Mouse (Mus musculus) layer of hippocampus, adult 11-12 months (tissue): ENCODE results near the gene Rrbp1.

ENCODE experiments used
- DNase-seq: peaks from one replicate; pipeline ENCODE4 v3.0.0; 2022; ENCODE audit warnings: low spot score

Gene Rrbp1

GRCm38 (mm10) chr2:144011080-144011551, at the start of gene Rrbp1:
Gene Rrbp1, minus strand, starts transcription at chr2:144011263.
- peak; percentile 99 for DNase-seq

- DNase-seq: no peak
Observed at GRCm38 (mm10) chr2:144057735-144058134, 46.7 kb upstream of the Rrbp1 start.

GRCm38 (mm10) chr2:144052410-144053065, 41.5 kb upstream of the Rrbp1 start:
- peak; percentile 78 for DNase-seq

GRCm38 (mm10) chr2:144050861-144051260, 39.8 kb upstream of the Rrbp1 start:
- DNase-seq: no peak

- no peak for DNase-seq
Observed at GRCm38 (mm10) chr2:144050146-144050680, 39.1 kb upstream of the Rrbp1 start.

GRCm38 (mm10) chr2:144046916-144047315, 35.9 kb upstream of the Rrbp1 start:
- no peak for DNase-seq

- DNase-seq: peak; percentile 13
Observed at GRCm38 (mm10) chr2:144045756-144046560, 34.9 kb upstream of the Rrbp1 start.

- DNase-seq: peak; percentile 67
Observed at GRCm38 (mm10) chr2:144044726-144045125, 33.7 kb upstream of the Rrbp1 start.

GRCm38 (mm10) chr2:144032664-144033063, 21.6 kb upstream of the Rrbp1 start, which contains the start of gene Banf2:
Gene Banf2, plus strand, starts transcription at chr2:144033059.
- DNase-seq: no peak

GRCm38 (mm10) chr2:144030791-144031190, 19.7 kb upstream of the Rrbp1 start:
- no peak for DNase-seq

- DNase-seq: no peak
Observed at GRCm38 (mm10) chr2:144026456-144026855, 15.4 kb upstream of the Rrbp1 start.

GRCm38 (mm10) chr2:144025361-144025760, 14.3 kb upstream of the Rrbp1 start:
- no peak for DNase-seq

- DNase-seq: no peak
Observed at GRCm38 (mm10) chr2:144022441-144022840, 11.4 kb upstream of the Rrbp1 start.

GRCm38 (mm10) chr2:144019971-144020370, 8.9 kb upstream of the Rrbp1 start:
- no peak for DNase-seq

GRCm38 (mm10) chr2:144015861-144016260, 4.8 kb upstream of the Rrbp1 start:
- DNase-seq: no peak

- DNase-seq: no peak
Observed at GRCm38 (mm10) chr2:144014481-144014880, 3.4 kb upstream of the Rrbp1 start.

GRCm38 (mm10) chr2:144014051-144014450, 3.0 kb upstream of the Rrbp1 start:
- DNase-seq: no peak

GRCm38 (mm10) chr2:144010282-144011044, 600 bp downstream of the Rrbp1 start:
- DNase-seq: peak; percentile 71

- peak; percentile 64 for DNase-seq
Observed at GRCm38 (mm10) chr2:144009551-144010281, 1.3 kb downstream of the Rrbp1 start.

- no peak for DNase-seq
Observed at GRCm38 (mm10) chr2:144009081-144009480, 2.0 kb downstream of the Rrbp1 start.

- DNase-seq: no peak
Observed at GRCm38 (mm10) chr2:144007211-144007610, 3.9 kb downstream of the Rrbp1 start.
